Mouse (Mus musculus) cerebellum, adult 2 months (tissue): ENCODE measurements around the gene Gfra1. TPM values are rescaled to one million over a fixed set of nuclear protein-coding genes. Genes with fewer than 3 reads are reported as not detected.

ENCODE experiments used
- DNase-seq, 2 experiments: peaks; one replicate each; pipeline ENCODE4 v3.0.0; 2021
- H3K27ac ChIP-seq: fragments of 200-500 bp; 2 replicates; pipeline ENCODE4 v1.5.1; 2012; ENCODE audit warnings: low read length, control low read depth, inconsistent platforms; ENCODE audit not compliant: insufficient read depth
- H3K27me3 ChIP-seq: fragments of 200-500 bp; 2 replicates; pipeline ENCODE4 v1.6.1; 2012; ENCODE audit warnings: inconsistent platforms, mild to moderate bottlenecking, low read length, moderate library complexity; ENCODE audit not compliant: control insufficient read depth, insufficient read depth
- H3K4me1 ChIP-seq: fragments of 200-500 bp; 2 replicates; pipeline ENCODE4 v1.6.1; 2011; ENCODE audit warnings: low read length; ENCODE audit not compliant: control insufficient read depth, insufficient read depth
- H3K4me3 ChIP-seq: fragments of 200-500 bp; replicated peaks from 2 replicates; pipeline ENCODE3; 2011; ENCODE audit warnings: mild to moderate bottlenecking, low read depth, low read length, control low read depth; ENCODE audit not compliant: insufficient read depth
- CTCF ChIP-seq: fragments of 200-500 bp; IDR thresholded peaks from 2 replicates; pipeline ENCODE4 v1.5.1; 2011; ENCODE audit warnings: low read depth, mild to moderate bottlenecking, control low read depth, low read length, moderate library complexity, borderline replicate concordance; ENCODE audit not compliant: insufficient read depth
- POLR2A ChIP-seq: fragments of 200-500 bp; IDR thresholded peaks from 2 replicates; pipeline ENCODE4 v1.6.1; 2011; ENCODE audit warnings: low read length, control low read depth, borderline replicate concordance; ENCODE audit not compliant: insufficient read depth
- WGBS: fragments of 180-500 bp; shearing (Covaris S2); methylation state at CpG from one replicate; pipeline ENCODE4 v1.1.7; 2018; 5-methylcytosine and 5-hydroxymethylcytosine counted together
- polyA plus RNA-seq: library from polyadenylated mRNA; depleted of rRNA; stranded (reverse); fragments of >200 nt; gene quantifications from 2 replicates; pipeline ENCODE4 v1.2.3, GENCODE M21; 2012

The Gfra1 gene
- polyA plus RNA-seq, 1 experiment, result 14.1 TPM

- 55% methylated on average over 12 of the region's 12 CpGs for WGBS
- TF ChIP-seq POLR2A (no peak), CTCF (no peak)
- Histone ChIP-seq H3K4me1 (no peaks in the 10 kb centered on the region), H3K4me3 (no peak overlapping the region), H3K27me3 (no peaks in the 10 kb centered on the region; the same call in none of the 2 replicates), H3K27ac (no peak overlapping the region)
- no peak for DNase-seq
Observed at GRCm38 (mm10) chr19:58310334-58311315, 145.1 kb downstream of the Gfra1 start.

GRCm38 (mm10) chr19:58309620-58310275 is 146.0 kb downstream of the Gfra1 start:
- WGBS, result 51% methylated on average over 14 of the region's 14 CpGs
- TF ChIP-seq POLR2A (no peak), CTCF (no peak)
- H3K27ac ChIP-seq, result no peak overlapping the region
- H3K27me3 ChIP-seq, result no peaks in the 10 kb centered on the region; the same call in none of the 2 replicates
- no peak for DNase-seq
- no peaks in the 10 kb centered on the region for H3K4me1 ChIP-seq
- H3K4me3 ChIP-seq, result no peak overlapping the region

- no peak for TF ChIP-seq POLR2A
- TF ChIP-seq CTCF, result no peak
- Histone ChIP-seq H3K27me3 (no peaks in the 10 kb centered on the region; the same call in 1 of the 2 replicates), H3K27ac (no peak overlapping the region), H3K4me3 (no peak overlapping the region), H3K4me1 (peaks cover 7% of the 10 kb centered on the region; the same call in 1 of the 2 replicates)
- WGBS, result 70% methylated on average over 7 of the region's 7 CpGs
- DNase-seq, result no peak
Observed at GRCm38 (mm10) chr19:58301105-58301504, 154.6 kb downstream of the Gfra1 start.

GRCm38 (mm10) chr19:58297926-58298325 is 157.8 kb downstream of the Gfra1 start:
- DNase-seq, result no peak
- TF ChIP-seq CTCF, result no peak
- no peak for TF ChIP-seq POLR2A

GRCm38 (mm10) chr19:58296842-58297190 is 158.9 kb downstream of the Gfra1 start:
- Histone ChIP-seq H3K27me3 (no peaks in the 10 kb centered on the region; the same call in 1 of the 2 replicates), H3K4me1 (peaks cover 7% of the 10 kb centered on the region; the same call in 1 of the 2 replicates), H3K27ac (no peak overlapping the region), H3K4me3 (no peak overlapping the region)
- DNase-seq, result no peak
- TF ChIP-seq POLR2A (no peak), CTCF (no peak)
- 91% methylated on average over 7 of the region's 7 CpGs for WGBS

More at GRCm38 (mm10) chr19:58297926-58298325, 157.8 kb downstream of the Gfra1 start:
- no peak overlapping the region for H3K27ac ChIP-seq
- H3K27me3 ChIP-seq, result no peaks in the 10 kb centered on the region; the same call in 1 of the 2 replicates
- H3K4me3 ChIP-seq, result no peak overlapping the region
- 97% methylated on average over 2 of the region's 2 CpGs for WGBS
- peaks cover 7% of the 10 kb centered on the region; the same call in 1 of the 2 replicates for H3K4me1 ChIP-seq

- DNase-seq, result peak; percentile 90 to 94
- WGBS, result 16% methylated on average over 14 of the region's 14 CpGs
- peak overlapping the region; percentile 14 for H3K4me3 ChIP-seq
- no peak overlapping the region for H3K27ac ChIP-seq
- TF ChIP-seq CTCF, result peak; percentile 45; the same call in 1 of the 2 replicates
- TF ChIP-seq POLR2A, result no peak
- H3K4me1 ChIP-seq, result peaks cover 7% of the 10 kb centered on the region; the same call in 1 of the 2 replicates
- no peaks in the 10 kb centered on the region; the same call in 1 of the 2 replicates for H3K27me3 ChIP-seq
Observed at GRCm38 (mm10) chr19:58295986-58296841, 159.5 kb downstream of the Gfra1 start.

- no peak for TF ChIP-seq CTCF
- TF ChIP-seq POLR2A, result no peak
- H3K27me3 ChIP-seq, result no peaks in the 10 kb centered on the region; the same call in 1 of the 2 replicates
- DNase-seq, result no peak
- no peak overlapping the region for H3K4me3 ChIP-seq
- no peak overlapping the region for H3K27ac ChIP-seq
- H3K4me1 ChIP-seq, result no peaks in the 10 kb centered on the region
- 65% methylated on average over 6 of the region's 6 CpGs for WGBS
Observed at GRCm38 (mm10) chr19:58288145-58288544, 167.6 kb downstream of the Gfra1 start.
